Mouse (Mus musculus): ENCODE results near the gene Otulin.

DNA sequence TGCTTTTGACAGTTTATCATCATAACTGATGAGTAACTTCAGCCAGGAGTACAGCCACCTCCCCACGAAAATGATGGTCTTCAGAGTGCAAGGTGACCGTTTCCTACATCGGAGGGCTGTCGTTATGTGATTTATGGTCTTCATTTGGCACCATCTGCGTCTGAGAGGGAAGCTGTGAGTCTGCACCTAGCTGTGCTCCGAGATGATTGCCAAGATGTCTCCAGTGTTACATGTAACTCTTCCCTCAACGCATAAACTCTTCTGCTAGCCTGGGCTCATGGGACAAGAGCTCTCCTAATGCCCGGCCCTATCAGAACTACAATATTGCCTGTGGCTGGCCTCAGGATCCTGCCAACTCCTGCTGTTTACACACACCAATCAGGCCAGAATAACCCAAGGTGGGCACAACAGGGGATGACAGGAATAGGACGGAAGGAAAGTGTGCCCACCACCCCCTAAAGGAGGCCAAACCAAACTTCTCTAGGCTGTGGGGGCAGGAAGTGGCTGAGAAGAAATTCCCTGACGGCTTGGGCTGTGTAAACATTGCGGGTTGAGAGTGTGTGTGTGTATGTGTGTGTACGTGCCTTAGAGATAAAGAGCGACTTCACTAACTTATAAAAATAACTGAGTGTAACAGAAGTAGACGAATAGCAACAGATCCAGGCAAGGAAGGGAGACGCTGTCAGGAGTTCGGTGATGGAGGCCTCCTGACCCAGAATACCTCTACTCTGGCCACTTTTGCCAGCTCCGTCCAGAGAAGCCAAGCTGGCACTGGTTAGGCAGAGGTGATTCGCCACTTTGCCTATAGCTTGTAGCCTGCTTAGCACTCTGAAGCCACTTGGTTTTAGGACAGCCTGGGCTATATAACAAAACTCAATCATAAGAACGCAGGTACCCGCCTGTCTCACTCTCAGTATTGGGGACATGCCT, 126.4 kb downstream of the Otulin start:
- TF ChIP-seq NRF1 (IDR thresholded peaks at IDR 0.05; ENCODE audit: low read depth, low read length) (no peak), BHLHE40 (IDR thresholded peaks at IDR 0.05; ENCODE audit: low read depth, low read length) (no peak), USF1 (IDR thresholded peaks at IDR 0.05; ENCODE audit: low read depth, low read length) (no peak), CHD2 (IDR thresholded peaks at IDR 0.05; ENCODE audit: low read length) (no peak), SMC3 (IDR thresholded peaks at IDR 0.05; ENCODE audit: low read depth, low read length) (no peak), EP300 (IDR thresholded peaks at IDR 0.05; ENCODE audit: low read length) (no peak), POLR2A (IDR thresholded peaks at IDR 0.05; ENCODE audit: low read depth, low read length) (no peak), MXI1 (IDR thresholded peaks at IDR 0.05; ENCODE audit: low read depth, low read length) (no peak), MEF2A (IDR thresholded peaks at IDR 0.05; ENCODE audit: borderline replicate concordance, low read depth, low read length) (no peak)
